Mouse (Mus musculus) liver, embryonic 12.5 days (tissue): Measurements from ENCODE around the gene Gm10800. TPM values are rescaled to one million over a fixed set of nuclear protein-coding genes. Genes with fewer than 3 reads are reported as not detected.
"Not testable (repeated sequence)": the region's sequence is repeated elsewhere in the genome, so short reads cannot be mapped to it uniquely, and the experiment has no call there.

Source experiments
- ATAC-seq: fragments of 200-750 bp; cut with Nextera tagmentation; 2 replicates; pipeline ENCODE4 v1.8.0; 2017; ENCODE audit warnings: moderate number of reproducible peaks, mild to moderate bottlenecking, moderate library complexity
- H3K27ac ChIP-seq: fragments of 300-500 bp; sonication (generic); 2 replicates; pipeline ENCODE4 v1.5.1; 2016; ENCODE audit warnings: mild to moderate bottlenecking
- H3K27me3 ChIP-seq: fragments of 300-500 bp; sonication (generic); replicated peaks from 2 replicates; pipeline ENCODE4 v1.6.1; 2016; ENCODE audit warnings: mild to moderate bottlenecking, moderate library complexity
- H3K36me3 ChIP-seq: fragments of 300-500 bp; sonication (generic); 2 replicates; pipeline ENCODE4 v1.6.1; 2016; ENCODE audit warnings: mild to moderate bottlenecking, moderate library complexity
- H3K4me1 ChIP-seq: fragments of 300-500 bp; sonication (generic); 2 replicates; pipeline ENCODE4 v1.6.1; 2016
- H3K4me2 ChIP-seq: fragments of 300-500 bp; sonication (generic); 2 replicates; pipeline ENCODE4 v1.6.1; 2016; ENCODE audit warnings: mild to moderate bottlenecking, moderate library complexity
- H3K4me3 ChIP-seq: fragments of 300-500 bp; sonication (generic); 2 replicates; pipeline ENCODE4 v1.5.1; 2016; ENCODE audit warnings: mild to moderate bottlenecking, moderate library complexity
- H3K9ac ChIP-seq: fragments of 300-500 bp; sonication (generic); 2 replicates; pipeline ENCODE4 v1.6.1; 2016; ENCODE audit warnings: mild to moderate bottlenecking, moderate library complexity
- H3K9me3 ChIP-seq: fragments of 300-500 bp; sonication (generic); replicated peaks from 2 replicates; pipeline ENCODE4 v1.6.1; 2016; ENCODE audit warnings: mild to moderate bottlenecking, moderate library complexity
- WGBS: fragments of 180-500 bp; shearing (Covaris S2); methylation state at CpG from one replicate; pipeline ENCODE4 v1.1.7; 2016; ENCODE audit not compliant: insufficient replicate concordance; 5-methylcytosine and 5-hydroxymethylcytosine counted together
- polyA plus RNA-seq: library from polyadenylated mRNA; unstranded; fragments of >200 nt; fragmentation: Nextera tagmentation; extraction: Ambion mirVana; gene quantifications from 2 replicates; pipeline ENCODE4 v1.2.1, GENCODE M21; 2016

Gene Gm10800
- polyA plus RNA-seq = 0.45 TPM in 1 of 2 replicates, not detected in the other

GRCm38 (mm10) chr2:98667201-98667600, at the start of gene Gm10800:
Gm10800 (minus strand) TSS chr2:98667301.
- H3K9ac ChIP-seq, H3K36me3 ChIP-seq, H3K27me3 ChIP-seq, H3K4me1 ChIP-seq, ATAC-seq, H3K4me3 ChIP-seq, H3K27ac ChIP-seq, H3K4me2 ChIP-seq, H3K9me3 ChIP-seq: not testable (repeated sequence)
- 74% methylated on average over 4 of the region's 4 CpGs for WGBS

DNA sequence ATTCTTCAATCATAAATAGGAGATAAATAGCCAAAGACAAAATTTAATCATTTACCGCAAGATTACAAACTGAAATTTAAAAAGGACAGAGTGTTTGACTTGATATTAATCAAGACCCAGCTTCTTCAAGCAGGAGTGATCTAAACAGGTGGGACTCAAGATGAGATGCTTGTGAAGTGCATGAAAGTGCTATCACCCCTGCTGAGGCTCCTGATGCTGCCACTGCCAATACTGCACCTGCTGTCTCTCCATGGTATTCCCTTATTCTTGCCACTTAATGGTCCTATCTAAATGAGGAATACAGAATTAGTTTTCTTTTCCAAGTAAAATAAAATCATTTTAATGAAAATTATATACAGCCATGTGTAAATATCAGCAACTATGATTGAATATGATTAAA, 30.4 kb upstream of the Gm10800 start:
- Histone ChIP-seq H3K9me3 (no peaks in the 10 kb centered on the region), H3K4me3 (no peak overlapping the region), H3K27ac (no peak overlapping the region), H3K27me3 (no peaks in the 10 kb centered on the region), H3K4me2 (no peak overlapping the region), H3K4me1 (no peaks in the 10 kb centered on the region), H3K9ac (no peak overlapping the region), H3K36me3 (no peaks in the 10 kb centered on the region)
- ATAC-seq = no peak
- WGBS = 80% methylated on average over 1 of the region's 1 CpGs

DNA sequence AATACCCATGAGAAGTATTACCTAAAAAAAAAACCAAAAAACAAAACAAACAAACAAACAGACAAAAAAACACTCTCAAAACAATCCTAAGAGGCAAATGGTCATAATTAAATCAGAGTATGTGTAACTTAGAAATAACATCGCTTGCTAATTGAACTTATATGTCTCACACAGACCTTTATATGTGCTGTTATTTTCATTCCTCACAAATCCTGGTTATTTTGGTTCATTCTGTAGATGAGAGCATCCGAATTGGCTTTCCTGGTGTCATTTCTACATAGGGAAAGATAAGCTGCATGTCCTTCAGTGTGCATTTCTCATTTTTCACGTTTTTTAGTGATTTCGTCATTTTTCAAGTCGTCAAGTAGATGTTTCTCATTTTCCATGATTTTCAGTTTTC, 5.2 kb downstream of the Gm10800 start, which contains the start of gene Gm10801:
Gene Gm10801, plus strand, starts transcription at position 301 of the 400 bp plus-strand sequence.
- not testable (repeated sequence) for H3K4me2 ChIP-seq, H3K4me1 ChIP-seq, H3K9me3 ChIP-seq, H3K36me3 ChIP-seq, H3K27ac ChIP-seq, H3K27me3 ChIP-seq, ATAC-seq, H3K9ac ChIP-seq, H3K4me3 ChIP-seq
- 69% methylated on average over 4 of the region's 5 CpGs for WGBS

Other genes starting within 250 kb of the Gm10800 start
- not detected in 2 replicates for gene Gm10801, start 5.1 kb downstream of the Gm10800 start, polyA plus RNA-seq